Mouse (Mus musculus) stomach, postnatal 0 days (tissue): Measurements from ENCODE around the gene Lypla2. TPM values are rescaled to one million over a fixed set of nuclear protein-coding genes. Genes with fewer than 3 reads are reported as not detected.

Experiments
- ATAC-seq: fragments of 200-750 bp; cut with Nextera tagmentation; 2 replicates; pipeline ENCODE4 v1.8.0; 2017; ENCODE audit not compliant: low FRiP score, low TSS enrichment
- DNase-seq: peaks from one replicate; pipeline ENCODE4 v3.0.0-alpha.2; 2016; ENCODE audit warnings: low spot score
- H3K27ac ChIP-seq: fragments of 300-500 bp; sonication (generic); replicated peaks from 2 replicates; pipeline ENCODE4 v1.5.1; 2014; ENCODE audit warnings: mild to moderate bottlenecking, control low read depth
- H3K27me3 ChIP-seq: fragments of 300-500 bp; sonication (generic); 2 replicates; pipeline ENCODE4 v1.6.1; 2014; ENCODE audit warnings: low read length; ENCODE audit not compliant: control insufficient read depth, insufficient read depth
- H3K36me3 ChIP-seq: fragments of 300-500 bp; sonication (generic); 2 replicates; pipeline ENCODE4 v1.6.1; 2014; ENCODE audit warnings: low read length, mixed read lengths; ENCODE audit not compliant: control insufficient read depth, insufficient read depth
- H3K4me1 ChIP-seq: fragments of 300-500 bp; sonication (generic); replicated peaks from 2 replicates; pipeline ENCODE4 v1.6.1; 2014; ENCODE audit warnings: antibody characterized with exemption; ENCODE audit not compliant: control insufficient read depth, insufficient read depth
- H3K4me2 ChIP-seq: fragments of 300-500 bp; sonication (generic); replicated peaks from 2 replicates; pipeline ENCODE4 v1.6.1; 2014; ENCODE audit warnings: low read depth, mild to moderate bottlenecking, control low read depth, moderate library complexity
- H3K4me3 ChIP-seq: fragments of 300-500 bp; sonication (generic); 2 replicates; pipeline ENCODE4 v1.5.1; 2014; ENCODE audit warnings: low read depth, low read length, control low read depth
- H3K9ac ChIP-seq: fragments of 300-500 bp; sonication (generic); 2 replicates; pipeline ENCODE4 v1.6.1; 2014; ENCODE audit warnings: mild to moderate bottlenecking, low read length, control low read depth, mixed read lengths
- H3K9me3 ChIP-seq: fragments of 300-500 bp; sonication (generic); 2 replicates; pipeline ENCODE4 v1.6.1; 2016; ENCODE audit warnings: low read length; ENCODE audit not compliant: control insufficient read depth
- CTCF ChIP-seq: IDR thresholded peaks from 2 replicates; pipeline ENCODE4 v1.5.1; 2016; ENCODE audit warnings: antibody characterized with exemption, low read depth, mild to moderate bottlenecking, moderate library complexity
- EP300 ChIP-seq: optimal IDR thresholded peaks from 2 replicates; pipeline ENCODE3; 2016; ENCODE audit warnings: antibody characterized with exemption
- WGBS: fragments of 180-500 bp; shearing (Covaris S2); extraction: QIAGEN DNeasy Blood & Tissue Kit; methylation state at CpG from one replicate; pipeline ENCODE4 v1.1.7; 2014; 5-methylcytosine and 5-hydroxymethylcytosine counted together
- polyA plus RNA-seq: library from polyadenylated mRNA; unstranded; fragments of >200 nt; fragmentation: Nextera tagmentation; extraction: Ambion mirVana; gene quantifications from 2 replicates; pipeline ENCODE4 v1.2.1, GENCODE M21; 2015

Lypla2 gene
- polyA plus RNA-seq, 1 experiment from 2014 or later: 88.6 TPM

DNA sequence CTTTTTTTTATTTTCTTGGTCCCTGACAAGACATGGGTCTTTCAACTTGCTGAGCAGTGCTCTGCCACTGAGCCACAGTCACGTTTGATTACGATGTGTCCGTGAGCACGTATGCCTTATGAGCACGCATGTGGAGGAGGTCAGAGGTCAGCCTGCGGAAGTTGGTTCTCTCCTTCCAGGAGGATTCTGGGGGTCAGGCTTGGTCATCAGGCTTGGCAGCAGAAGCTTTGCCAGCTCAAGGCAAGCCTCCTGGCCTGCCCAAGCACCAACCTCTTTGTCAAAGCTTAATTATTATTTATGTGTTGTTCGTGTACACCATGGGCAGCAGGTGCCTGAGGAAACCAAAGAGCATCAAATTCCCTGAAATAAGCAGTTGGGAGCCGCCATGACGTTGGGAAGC, 44.0 kb downstream of the Lypla2 start:
- Histone ChIP-seq H3K27me3 (no peaks in the 10 kb centered on the region), H3K9ac (no peak overlapping the region), H3K4me1 (no peaks in the 10 kb centered on the region), H3K4me2 (no peak overlapping the region), H3K9me3 (no peaks in the 10 kb centered on the region), H3K4me3 (no peak overlapping the region), H3K36me3 (no peaks in the 10 kb centered on the region; the same call in 1 of the 2 replicates), H3K27ac (no peak overlapping the region)
- TF ChIP-seq EP300 (no peak), CTCF (no peak)
- no peak for DNase-seq
- 91% methylated on average over 9 of the region's 9 CpGs for WGBS
- no peak for ATAC-seq

DNA sequence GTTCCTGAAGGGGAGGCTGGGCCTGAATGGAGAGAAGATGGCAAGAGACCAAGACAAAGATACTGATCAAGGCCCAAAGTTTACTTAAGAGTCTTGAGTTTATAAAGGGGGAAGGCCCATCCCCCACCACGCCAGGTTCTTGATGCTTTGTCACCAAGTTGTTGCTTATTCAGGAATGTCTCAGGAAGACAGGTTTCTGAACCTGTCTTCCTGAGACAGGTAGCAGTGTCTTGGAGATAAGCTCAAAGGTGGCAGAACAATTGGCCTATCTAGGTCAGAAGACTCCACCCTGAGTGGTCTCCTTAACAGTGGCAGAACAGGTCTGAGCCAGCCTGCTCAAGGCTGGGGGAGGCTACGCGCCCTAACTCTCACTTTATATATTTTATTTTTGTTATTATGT, 45.6 kb downstream of the Lypla2 start:
- Histone ChIP-seq H3K9ac (no peak overlapping the region), H3K4me1 (no peaks in the 10 kb centered on the region), H3K9me3 (no peaks in the 10 kb centered on the region), H3K36me3 (no peaks in the 10 kb centered on the region; the same call in 1 of the 2 replicates), H3K27me3 (no peaks in the 10 kb centered on the region), H3K4me2 (no peak overlapping the region), H3K4me3 (no peak overlapping the region), H3K27ac (no peak overlapping the region)
- no peak for DNase-seq
- no peak for TF ChIP-seq CTCF
- TF ChIP-seq EP300: no peak
- WGBS: 90% methylated on average over 3 of the region's 3 CpGs
- ATAC-seq: no peak

- Histone ChIP-seq H3K4me3 (no peak overlapping the region), H3K4me1 (no peaks in the 10 kb centered on the region), H3K36me3 (no peaks in the 10 kb centered on the region; the same call in 1 of the 2 replicates), H3K27ac (no peak overlapping the region), H3K9ac (no peak overlapping the region), H3K4me2 (no peak overlapping the region), H3K9me3 (no peaks in the 10 kb centered on the region), H3K27me3 (no peaks in the 10 kb centered on the region)
- WGBS: 85% methylated on average over 10 of the region's 10 CpGs
- DNase-seq: no peak
- no peak for TF ChIP-seq CTCF
- no peak for TF ChIP-seq EP300
- no peak for ATAC-seq
These were observed 46.1 kb downstream of the Lypla2 start for GRCm38 (mm10) chr4:135926195-135926808.

DNA sequence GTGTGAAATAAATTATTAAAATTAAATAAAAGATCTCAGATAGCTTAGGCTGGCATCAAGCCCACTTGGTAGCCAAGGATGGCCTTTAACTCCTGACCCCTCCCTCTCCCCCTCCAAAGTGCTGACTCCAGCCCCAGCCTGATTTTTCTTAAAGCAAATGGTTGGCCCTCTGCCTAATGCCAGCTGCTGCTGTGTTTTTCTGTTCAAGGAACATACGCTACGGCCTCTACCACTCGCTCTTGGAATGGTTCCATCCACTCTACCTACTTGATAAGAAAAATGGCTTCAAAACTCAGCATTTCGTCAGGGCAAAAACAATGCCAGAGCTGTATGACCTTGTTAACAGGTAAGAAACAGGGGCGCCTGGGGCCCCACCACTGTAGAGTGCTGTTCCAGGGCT, 47.1 kb downstream of the Lypla2 start:
- DNase-seq: no peak
- Histone ChIP-seq H3K4me1 (no peaks in the 10 kb centered on the region), H3K4me3 (no peak overlapping the region), H3K9ac (peak overlapping the region; percentile 5; the same call in 1 of the 2 replicates), H3K4me2 (no peak overlapping the region), H3K9me3 (no peaks in the 10 kb centered on the region), H3K27ac (no peak overlapping the region), H3K27me3 (no peaks in the 10 kb centered on the region), H3K36me3 (no peaks in the 10 kb centered on the region; the same call in 1 of the 2 replicates)
- WGBS: 80% methylated on average over 5 of the region's 5 CpGs
- ATAC-seq: no peak
- no peak for TF ChIP-seq EP300

DNA sequence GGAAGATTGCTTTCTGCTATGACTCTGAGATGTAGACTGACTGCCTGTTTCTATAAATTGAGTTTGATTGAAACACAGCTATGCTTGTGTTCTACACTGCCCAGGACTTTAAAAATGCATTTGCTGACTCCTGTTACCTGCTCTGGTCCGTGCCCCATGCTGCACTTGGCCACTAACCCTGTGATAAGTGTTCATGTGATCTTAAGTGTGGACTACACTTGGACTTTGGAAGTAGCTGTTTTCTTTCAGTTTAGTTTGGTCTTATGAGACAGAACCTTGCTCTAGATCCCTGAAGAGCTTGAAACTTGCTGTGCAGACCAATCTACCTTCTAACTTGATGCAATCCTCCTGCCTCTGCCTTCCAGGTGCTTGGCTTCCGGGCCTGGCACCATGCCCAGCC, 48.0 kb downstream of the Lypla2 start:
- Histone ChIP-seq H3K9me3 (no peaks in the 10 kb centered on the region), H3K4me1 (no peaks in the 10 kb centered on the region), H3K9ac (no peak overlapping the region), H3K27me3 (no peaks in the 10 kb centered on the region), H3K36me3 (no peaks in the 10 kb centered on the region; the same call in 1 of the 2 replicates), H3K27ac (no peak overlapping the region), H3K4me2 (no peak overlapping the region), H3K4me3 (no peak overlapping the region)
- DNase-seq (no peak), ATAC-seq (no peak)
- 85% methylated on average over 2 of the region's 2 CpGs for WGBS
- TF ChIP-seq CTCF: no peak
- TF ChIP-seq EP300: no peak

DNA sequence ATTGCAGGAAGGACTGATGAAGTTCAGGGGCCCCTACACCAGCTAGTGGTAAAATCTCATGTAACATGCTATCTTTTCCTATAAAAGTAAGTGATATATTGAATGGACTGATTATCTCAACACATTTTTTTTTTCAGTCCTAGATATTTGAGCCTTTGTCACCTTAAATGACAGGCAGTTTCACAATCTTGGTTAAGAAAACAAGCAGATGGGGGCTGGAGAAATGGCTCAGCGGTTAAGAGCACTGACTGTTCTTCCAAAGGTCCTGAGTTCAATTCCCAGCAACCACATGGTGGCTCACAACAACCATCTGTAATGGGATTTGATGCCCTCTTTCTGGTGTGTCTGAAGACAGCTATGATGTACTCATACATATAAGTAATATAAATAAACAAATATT, 50.2 kb downstream of the Lypla2 start:
- peak overlapping the region; percentile 69 for H3K27ac ChIP-seq
- WGBS: 56% methylated on average over 1 of the region's 1 CpGs
- peak overlapping the region; percentile 71 for H3K4me3 ChIP-seq
- DNase-seq (no peak), ATAC-seq (no peak)
- peak overlapping the region; percentile 77 for H3K4me2 ChIP-seq
- no peaks in the 10 kb centered on the region for H3K27me3 ChIP-seq
- no peaks in the 10 kb centered on the region for H3K4me1 ChIP-seq
- no peak for TF ChIP-seq EP300
- no peak for TF ChIP-seq CTCF
- no peaks in the 10 kb centered on the region for H3K9me3 ChIP-seq
- H3K9ac ChIP-seq: no peak overlapping the region
- no peaks in the 10 kb centered on the region; the same call in 1 of the 2 replicates for H3K36me3 ChIP-seq
